Mouse (Mus musculus): ENCODE measurements around the gene Reln.

GRCm38 (mm10) chr5:21944579-21944978 is 399.9 kb downstream of the Reln start:
- TF ChIP-seq TCF12 (IDR thresholded peaks at IDR 0.05; ENCODE audit: insufficient read depth, poor library complexity, severe bottlenecking): no peak
- no peak for TF ChIP-seq POLR2A (IDR thresholded peaks at IDR 0.05; ENCODE audit: insufficient read length, low read depth)
- TF ChIP-seq E2F4 (IDR thresholded peaks at IDR 0.05; ENCODE audit: insufficient read depth): no peak
- TF ChIP-seq MYOD1 (IDR thresholded peaks at IDR 0.05; ENCODE audit: control insufficient read depth in 1 of 3, insufficient read length in 2 of 3, low read depth in 2 of 3): no peak
- TF ChIP-seq POLR2AphosphoS2 (IDR thresholded peaks at IDR 0.05; ENCODE audit: insufficient read length, low read depth): no peak
- TF ChIP-seq USF1 (IDR thresholded peaks at IDR 0.05; ENCODE audit: low read depth): no peak
- no peak for TF ChIP-seq MAX (IDR thresholded peaks at IDR 0.05; ENCODE audit: low read depth)
- no peak for TF ChIP-seq MYOG (IDR thresholded peaks at IDR 0.05; ENCODE audit: control insufficient read depth in 1 of 3, insufficient read depth in 1 of 3, insufficient read length in 2 of 3, low read depth in 2 of 3)
- no peak for TF ChIP-seq SRF (IDR thresholded peaks at IDR 0.05; ENCODE audit: control insufficient read depth, insufficient read length, low read depth)
- no peak for TF ChIP-seq CEBPB (IDR thresholded peaks at IDR 0.05; ENCODE audit: insufficient read depth, poor library complexity, severe bottlenecking)
- TF ChIP-seq TCF3 (IDR thresholded peaks at IDR 0.05; ENCODE audit: insufficient read length, low read depth): no peak
